Mouse (Mus musculus): Measurements from ENCODE around the gene Gm3045.

Gm3045 gene

DNA sequence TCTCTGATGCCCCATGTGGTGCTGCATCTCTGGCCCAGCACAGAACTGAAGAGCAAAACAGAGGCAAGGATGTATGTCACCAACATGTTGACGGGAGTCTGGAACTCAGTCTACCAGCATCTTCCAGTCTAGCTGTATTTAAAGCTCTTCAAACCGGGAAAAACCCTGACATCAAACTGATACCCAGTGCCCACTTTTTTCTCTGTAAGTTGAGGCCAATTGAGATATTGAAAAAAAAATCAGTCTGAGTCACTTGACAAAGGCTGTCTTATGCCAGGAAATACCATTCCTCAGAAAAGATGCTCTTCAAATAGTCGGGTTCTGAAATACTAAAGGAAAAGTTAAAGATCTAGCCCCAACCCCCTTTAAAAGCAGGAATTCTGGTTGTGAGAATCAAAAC lies 55.8 kb downstream of the Gm3045 start, which contains the start of gene Il9:
Gene Il9 (minus strand): TSS at position 101 of the 400 bp plus-strand sequence.
- ATAC-seq (ENCODE audit: insufficient number of reproducible peaks, low FRiP score, low TSS enrichment): no peak

All from cerebellum, adult (tissue).